Mouse (Mus musculus) neural tube, embryonic 10.5 days (tissue): ENCODE measurements around the gene Gm5741.

ENCODE experiments used
- DNase-seq: peaks from one replicate; pipeline ENCODE4 v3.0.0-alpha.2; 2017; ENCODE audit warnings: low spot score; ENCODE audit errors: extremely low spot score

The Gm5741 gene

DNA sequence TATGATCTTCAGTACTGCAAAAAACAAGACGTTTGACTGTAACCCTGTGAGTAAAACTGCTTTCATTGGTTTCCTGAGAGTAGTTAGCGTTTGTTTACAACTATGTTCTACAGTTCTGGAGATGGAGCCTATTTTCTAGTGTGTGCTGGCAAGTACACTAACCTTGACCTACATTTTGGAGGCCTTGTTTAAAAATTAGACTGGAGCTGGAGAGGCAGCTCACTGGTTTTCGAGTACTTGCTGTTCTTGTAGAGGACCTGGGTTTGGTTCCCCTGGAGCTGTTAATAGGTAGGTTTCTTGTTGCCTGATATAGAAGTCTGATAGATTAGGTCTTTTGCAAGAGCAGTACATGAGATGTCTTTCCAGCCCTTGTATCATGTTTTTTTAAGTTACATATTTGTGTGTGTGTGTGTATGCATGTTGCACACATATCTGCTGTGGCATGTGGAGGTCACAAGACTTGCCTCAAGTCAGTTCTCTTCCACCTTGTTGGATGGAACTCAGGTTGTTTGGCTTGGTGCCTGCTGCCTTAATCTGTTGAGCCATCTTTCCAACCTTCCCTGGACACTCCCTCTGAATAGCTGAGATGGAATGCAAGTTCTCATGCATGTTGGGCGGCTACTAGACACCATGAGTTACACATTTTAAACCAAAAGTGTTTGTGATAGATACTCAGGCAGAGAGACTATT lies 35.0 kb downstream of the Gm5741 start:
- DNase-seq = no peak

DNA sequence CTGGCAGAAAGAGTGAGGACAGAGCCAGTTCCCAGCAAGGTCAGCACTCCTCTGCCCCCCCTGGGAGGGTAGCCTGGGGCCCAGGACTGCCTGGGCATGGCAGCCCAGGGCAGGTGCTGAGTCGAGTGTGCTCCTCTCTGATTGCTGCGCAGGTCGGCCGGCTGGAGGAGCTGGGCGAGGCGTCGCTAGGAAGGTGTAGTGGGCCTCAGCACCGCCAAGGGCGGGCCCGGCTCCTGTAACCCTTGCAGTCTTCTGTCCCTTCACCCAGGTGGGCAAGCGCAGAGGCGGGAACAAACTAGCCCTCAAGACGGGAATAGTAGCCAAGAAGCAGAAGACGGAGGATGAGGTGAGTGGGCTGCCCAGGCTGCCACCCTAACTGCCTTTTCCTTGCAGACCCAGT lies 38.5 kb downstream of the Gm5741 start:
- DNase-seq = no peak

DNA sequence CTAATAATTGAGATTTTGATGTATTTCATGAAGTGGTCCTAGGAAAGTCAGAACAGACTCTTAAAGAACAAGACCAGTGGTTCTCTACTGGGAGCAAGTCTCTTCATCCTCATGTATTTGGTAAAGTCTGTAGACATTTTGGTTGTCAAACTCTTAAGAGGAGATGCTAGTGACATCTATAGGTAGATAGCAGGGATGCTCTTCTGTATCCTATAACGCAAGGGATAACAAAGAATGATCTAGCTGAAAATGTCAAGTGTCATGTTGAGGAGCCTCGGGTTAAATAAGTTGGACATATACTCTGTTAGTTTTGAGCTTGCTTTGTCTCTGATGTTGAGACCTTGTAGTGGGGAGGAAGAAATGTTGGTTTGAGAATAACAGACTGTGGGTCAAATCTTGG lies 39.9 kb downstream of the Gm5741 start:
- DNase-seq = no peak

DNA sequence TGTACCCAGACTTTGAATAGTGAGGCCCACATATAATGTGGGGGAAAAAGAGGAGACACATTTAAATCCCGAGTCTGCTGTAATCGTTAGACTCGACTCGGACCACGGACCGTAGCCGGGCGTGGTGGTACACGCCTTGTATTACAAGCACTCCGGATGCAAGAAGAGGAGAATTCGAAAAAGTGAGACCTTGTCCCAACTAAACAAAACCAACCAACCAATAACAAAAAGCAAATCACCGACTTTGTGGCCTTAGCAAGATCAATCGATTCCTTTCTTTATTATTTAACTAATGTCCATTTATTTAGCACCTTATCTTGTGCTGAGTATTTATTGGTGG lies 40.3 kb downstream of the Gm5741 start:
- no peak for DNase-seq

DNA sequence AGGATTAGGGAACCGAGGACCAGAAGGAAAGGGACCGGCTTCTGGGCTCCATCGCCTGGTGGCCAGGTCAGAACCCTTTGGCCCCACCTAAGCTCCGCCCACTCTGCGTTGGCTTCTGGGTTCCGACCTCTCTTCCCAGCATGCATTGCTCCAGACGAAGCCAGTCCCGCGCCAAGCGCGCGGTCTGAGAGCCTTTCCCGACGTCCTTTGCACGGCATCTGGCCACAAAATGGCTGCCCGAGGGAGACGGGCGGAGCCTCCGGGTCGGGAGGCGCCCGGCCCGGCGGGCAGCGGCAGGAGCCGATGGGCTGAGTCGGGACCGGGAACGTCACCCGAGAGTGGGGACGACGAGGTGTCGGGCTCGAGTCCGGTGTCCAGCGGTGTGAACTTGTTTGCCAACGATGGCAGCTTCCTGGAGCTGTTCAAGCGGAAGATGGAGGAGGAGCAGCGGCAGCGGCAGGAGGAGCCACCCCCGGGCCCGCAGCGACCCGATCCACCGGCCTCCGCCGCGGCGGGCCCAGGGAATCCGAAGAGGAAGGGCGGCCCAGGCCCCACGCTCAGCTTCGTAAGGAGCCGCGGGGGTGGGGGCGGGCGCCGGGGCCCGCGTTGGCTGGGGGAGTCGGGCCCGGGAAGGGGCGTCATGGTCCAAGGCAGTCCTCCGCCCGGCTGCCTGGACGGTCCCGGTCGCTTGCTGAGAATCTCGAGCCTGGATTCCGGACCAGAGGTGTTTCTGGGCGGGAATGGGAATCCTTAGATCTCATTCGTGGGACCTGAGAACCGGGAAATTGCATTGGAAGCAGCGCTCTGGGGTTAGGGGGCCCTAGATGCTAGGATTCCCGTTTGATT lies 40.9 kb downstream of the Gm5741 start, which contains the start of gene Trir:
TSS of gene Trir (plus strand) at position 154 of the 846 bp plus-strand sequence.
- DNase-seq = peak; percentile 96

DNA sequence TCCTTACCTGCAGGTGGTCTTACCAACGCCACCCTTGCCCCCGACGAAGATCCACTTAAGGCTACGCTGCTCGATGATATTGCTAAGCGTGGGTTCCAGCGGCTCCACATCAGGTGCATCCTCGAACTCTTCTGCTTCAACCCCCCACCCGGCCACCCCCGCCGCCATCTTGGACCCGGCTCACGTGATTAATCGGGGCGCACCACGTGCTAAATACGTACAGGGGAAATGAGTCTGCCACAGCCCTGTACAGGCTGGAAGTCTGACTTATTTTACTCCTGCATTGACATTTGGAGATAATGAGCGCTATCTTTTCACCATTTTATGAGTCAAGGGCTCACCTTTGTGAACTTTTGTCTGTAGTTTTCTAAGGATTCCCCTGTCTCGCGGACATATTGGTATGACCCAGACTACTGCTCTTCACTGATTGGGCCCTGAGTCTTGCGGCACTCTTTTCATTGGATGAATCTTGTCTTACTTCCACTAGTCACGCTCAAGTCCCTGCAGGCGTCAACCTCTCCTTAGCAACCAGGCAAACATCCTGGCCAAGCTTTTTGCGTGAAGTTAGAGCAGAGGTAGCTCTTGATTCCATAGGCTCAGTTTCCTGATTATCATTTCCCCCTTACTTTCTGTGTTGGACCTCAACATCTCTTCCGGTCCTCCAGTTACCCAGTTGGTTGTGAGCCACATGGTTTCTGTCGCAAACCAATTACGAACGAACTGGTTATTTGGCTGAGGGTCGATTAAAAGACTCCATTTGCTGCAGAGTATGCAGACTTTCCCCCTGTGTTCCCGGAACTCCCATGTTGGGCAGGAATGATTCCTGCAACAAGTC lies 42.5 kb downstream of the Gm5741 start, which contains the start of gene Asna1:
TSS of gene Asna1 (minus strand) at position 184 of the 835 bp plus-strand sequence.
- DNase-seq = peak; percentile 91

DNA sequence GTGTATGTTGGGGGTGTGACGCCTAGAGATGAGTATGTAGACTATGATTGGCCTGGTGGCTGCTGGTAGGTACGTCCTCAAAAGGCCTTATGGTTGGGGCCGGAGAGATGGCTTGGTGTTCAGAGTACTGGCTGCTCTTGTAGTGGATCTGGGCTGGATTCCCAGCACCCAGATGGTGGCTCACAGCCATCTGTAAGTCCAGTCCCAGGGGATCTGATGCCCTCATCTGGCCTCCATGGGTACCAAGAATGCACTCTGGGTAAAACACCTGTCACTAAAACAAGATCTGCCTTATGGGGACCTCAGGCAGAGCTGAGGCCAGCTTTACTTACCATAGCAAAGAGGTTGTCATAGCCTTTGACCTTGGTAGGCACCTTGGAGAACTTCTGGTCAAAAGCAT lies 43.9 kb downstream of the Gm5741 start:
- DNase-seq = no peak

DNA sequence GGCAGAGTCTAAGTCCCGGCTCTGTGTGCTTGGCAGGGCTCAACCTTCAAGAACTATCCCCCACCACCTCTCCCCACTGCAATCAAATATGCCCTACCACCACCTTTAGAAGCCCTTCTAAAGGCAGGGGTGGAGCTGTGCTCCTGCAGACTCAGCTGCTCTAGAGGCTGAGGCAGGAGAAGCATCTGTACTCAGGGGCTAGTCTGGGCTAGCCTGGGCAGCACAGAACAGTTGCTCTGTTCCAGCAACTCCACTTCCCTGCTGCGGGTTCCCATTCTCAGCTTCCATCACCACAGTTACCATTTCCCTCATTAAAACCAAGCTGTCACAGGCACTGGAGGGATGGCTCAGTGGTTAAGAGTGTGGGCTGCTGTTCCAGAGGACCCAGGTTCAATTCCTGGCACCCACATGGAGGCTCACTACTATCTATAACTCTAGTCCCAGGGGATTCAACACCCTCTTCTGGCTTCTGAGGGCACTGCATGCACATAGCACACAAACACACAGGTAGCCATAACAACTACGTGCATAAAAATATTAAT lies 46.2 kb downstream of the Gm5741 start:
- no peak for DNase-seq
